Mouse (Mus musculus): ENCODE results near the gene Celf1.
"Not testable (repeated sequence)": the region's sequence is repeated elsewhere in the genome, so short reads cannot be mapped to it uniquely, and the experiment has no call there.

The Celf1 gene

GRCm38 (mm10) chr2:90941744-90942143 lies 1.6 kb downstream of the Celf1 start:
- no peak for DNase-seq (ENCODE audit: low spot score)

GRCm38 (mm10) chr2:90950149-90950548 lies 10.0 kb downstream of the Celf1 start:
- no peak for DNase-seq (ENCODE audit: low spot score)

GRCm38 (mm10) chr2:90950582-90951194 lies 10.5 kb downstream of the Celf1 start:
- peak; percentile 36 for DNase-seq (ENCODE audit: low spot score)

DNA sequence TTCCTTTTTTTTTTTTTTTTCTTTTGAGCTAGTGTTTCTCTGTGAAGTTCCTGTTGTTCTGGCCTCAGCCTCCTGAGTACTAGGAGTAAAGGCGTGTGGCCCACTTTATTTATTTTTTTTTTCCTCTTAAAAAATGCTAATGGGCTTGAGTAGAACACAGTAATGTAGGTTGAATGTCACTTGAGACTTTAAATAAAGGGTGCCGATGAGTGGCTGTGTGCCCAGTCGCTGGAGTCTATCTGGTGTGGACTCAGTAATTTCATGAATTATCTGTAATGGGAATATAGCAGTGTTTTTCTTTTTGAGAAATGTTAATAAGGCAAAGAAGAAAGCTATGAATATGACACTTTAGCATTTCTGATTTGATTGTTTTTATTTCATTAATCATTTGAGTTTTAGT lies 13.3 kb downstream of the Celf1 start:
- no peak for DNase-seq (ENCODE audit: low spot score)

DNA sequence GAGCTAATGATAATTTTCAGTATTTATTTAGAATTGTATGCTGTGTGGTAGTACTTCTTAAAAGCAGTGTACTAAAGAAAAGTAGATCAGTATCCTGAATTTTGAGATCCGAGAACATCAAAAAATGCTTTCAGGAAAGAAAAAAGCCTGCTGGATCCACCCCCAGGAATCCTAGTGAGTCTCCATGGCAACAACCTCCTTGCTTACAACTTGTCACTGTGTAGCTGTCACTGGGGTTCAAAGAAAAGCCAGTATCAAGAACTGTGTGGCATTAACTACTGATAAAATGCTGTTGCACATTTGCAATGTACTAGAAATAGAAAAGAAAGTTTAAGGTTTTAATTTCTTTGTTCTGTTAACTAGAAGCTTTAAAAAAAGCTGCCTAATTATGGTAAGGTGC lies 15.9 kb downstream of the Celf1 start:
- no peak for DNase-seq (ENCODE audit: low spot score)

DNA sequence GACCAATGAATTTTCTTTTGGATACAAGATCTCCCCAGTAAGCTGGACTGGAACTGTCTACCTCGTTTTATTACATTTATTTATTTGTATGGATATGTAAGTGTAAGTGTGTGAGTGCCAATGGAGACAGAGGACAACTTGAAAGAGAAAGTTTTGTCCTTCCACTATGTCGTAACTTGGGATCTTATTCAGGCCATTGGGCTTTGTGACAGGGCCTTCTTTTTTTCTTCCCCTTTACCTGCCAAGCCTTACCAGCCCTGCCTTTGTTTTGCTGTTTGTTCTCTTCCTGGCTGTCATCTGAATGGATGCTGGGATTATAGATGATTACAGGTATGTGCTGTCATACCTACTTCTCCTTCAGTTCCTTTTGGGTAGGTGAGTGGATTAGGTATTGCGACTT lies 18.7 kb downstream of the Celf1 start:
- DNase-seq (ENCODE audit: low spot score), result no peak

DNA sequence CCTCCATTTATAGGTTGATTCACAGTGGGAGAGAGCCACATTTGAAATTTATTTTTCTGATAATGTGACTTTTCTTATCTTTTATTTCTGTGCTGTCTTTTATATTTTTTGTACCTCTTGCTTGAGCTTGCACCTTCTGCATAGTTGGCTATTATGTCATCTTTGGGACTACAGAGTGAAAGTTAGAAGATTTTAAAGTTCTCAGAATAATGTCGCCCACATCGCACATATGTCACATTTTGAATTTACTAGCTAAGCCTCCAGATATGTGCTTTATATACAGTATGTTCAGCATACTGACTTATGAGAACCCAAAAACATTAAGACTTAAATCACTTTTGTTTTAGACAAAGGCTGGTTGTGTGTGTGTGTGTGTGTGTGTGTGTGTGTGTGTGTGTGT lies 19.8 kb downstream of the Celf1 start:
- DNase-seq (ENCODE audit: low spot score), result no peak

DNA sequence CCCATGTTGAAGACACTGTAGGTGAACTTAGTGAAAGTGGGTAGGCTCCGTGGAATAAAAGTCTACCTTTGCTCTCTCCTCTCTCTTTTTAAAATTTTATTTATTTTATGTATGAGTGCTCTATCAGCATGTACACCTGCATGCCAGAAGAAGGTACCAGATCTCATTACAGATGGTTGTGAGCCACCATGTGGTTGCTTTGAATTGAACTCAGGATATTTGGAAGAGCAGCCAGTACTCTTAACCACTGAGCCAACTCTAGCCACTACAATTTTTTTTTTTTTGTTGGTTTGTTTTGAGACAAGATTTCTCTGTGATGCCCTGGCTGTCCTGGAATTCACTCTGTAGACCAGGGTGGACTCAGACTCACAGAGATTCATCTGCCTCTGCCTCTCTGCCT lies 23.1 kb downstream of the Celf1 start:
- DNase-seq (ENCODE audit: low spot score), result no peak

- DNase-seq (ENCODE audit: low spot score), result peak; percentile 11
Observed at GRCm38 (mm10) chr2:90964811-90965465, 24.8 kb downstream of the Celf1 start.

- DNase-seq (ENCODE audit: low spot score), result no peak
Observed at GRCm38 (mm10) chr2:90965466-90966080, 25.4 kb downstream of the Celf1 start.

- DNase-seq (ENCODE audit: low spot score), result no peak
Observed at GRCm38 (mm10) chr2:90970606-90971005, 30.4 kb downstream of the Celf1 start.

DNA sequence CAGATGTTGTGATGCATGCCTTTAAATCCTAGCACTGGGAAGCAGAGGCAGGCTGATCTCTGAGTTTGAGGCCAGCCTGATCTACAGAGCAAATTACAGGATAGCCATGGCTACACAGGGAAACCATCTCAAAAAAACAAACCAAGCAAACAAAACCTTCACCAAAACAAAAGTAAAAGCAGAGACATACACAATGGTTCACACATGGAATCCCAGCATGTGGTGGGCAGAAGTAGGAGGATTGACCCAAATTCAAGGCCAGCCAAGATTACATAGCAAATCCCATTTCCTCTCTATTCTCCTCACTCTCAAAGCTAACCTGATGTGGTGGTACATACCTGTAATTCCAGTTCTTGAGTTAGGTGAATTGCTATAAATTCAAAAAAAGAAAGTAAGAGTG lies 33.9 kb downstream of the Celf1 start:
- DNase-seq (ENCODE audit: low spot score), result no peak

DNA sequence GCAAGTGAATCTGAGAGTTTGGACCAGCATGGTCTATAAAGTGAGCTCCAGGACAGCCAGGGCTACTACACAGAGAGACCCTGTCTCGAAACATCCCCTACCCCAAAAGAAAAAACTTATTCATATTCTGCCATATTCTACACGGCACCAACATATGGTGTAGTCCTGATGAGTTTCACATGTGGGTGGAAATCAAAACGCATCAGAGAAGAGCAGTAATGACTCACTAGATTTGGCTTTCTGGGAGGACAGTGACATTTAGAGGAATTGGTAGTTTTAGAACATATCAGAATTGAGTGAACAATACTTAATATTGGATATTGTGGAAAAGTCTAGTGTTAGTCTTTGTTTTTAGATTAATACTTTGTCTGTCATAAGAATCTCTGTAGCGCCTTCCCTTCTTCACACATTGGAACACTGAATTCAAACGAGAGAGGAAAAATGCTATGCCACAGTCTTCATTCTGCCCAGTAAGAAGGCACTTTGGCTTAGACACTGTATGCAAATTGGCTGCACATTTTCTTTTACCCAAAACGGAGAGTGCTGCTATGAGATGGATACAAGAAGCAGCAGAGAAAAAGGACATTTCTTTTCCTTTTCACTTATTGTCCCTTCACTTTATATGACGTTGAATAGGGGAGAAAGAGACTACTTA lies 35.1 kb downstream of the Celf1 start:
- no peak for DNase-seq (ENCODE audit: low spot score)

DNA sequence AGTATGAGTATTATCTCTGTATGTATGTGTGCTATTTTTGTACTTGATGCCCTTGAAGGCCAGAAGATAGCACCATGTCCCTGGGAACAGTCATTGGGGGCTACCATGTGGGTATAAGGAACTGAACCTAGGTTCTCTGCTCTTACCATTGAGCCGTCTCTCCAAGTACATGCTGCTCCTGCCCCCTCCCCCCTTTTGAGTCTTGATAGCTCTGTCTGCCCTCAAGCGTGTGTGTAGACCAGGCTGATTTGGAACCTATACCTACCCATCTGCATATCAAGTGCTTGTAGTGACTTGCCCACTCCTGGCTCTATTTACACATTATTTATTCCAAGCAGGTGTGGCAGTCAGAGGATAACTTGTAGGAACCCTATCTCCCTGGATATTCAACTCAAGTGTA lies 36.4 kb downstream of the Celf1 start:
- no peak for DNase-seq (ENCODE audit: low spot score)

GRCm38 (mm10) chr2:90977291-90977690 lies 37.1 kb downstream of the Celf1 start:
- DNase-seq (ENCODE audit: low spot score), result no peak

- DNase-seq (ENCODE audit: low spot score), result no peak
Observed at GRCm38 (mm10) chr2:90986055-90986454, 45.9 kb downstream of the Celf1 start.

DNA sequence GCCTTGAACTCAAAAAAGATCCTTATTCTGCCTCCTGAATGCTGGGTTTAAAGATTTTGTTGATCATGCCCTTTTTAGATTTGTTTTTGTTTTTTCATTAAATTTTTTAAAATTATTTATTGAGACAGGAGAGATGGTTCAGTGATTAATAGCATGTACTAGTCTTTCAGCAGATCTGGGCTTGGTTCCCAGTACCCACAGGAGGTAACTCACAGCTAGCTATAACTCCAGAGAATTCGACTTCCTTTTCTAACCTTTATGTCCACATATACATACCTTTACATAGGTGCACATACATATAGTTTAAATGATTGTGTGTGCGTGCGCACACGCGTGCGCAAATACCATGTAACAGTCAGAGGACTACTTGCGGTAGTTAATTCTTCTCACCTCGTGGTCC lies 68.4 kb downstream of the Celf1 start:
- DNase-seq (ENCODE audit: low spot score), result no peak

GRCm38 (mm10) chr2:91013881-91014280 lies 73.7 kb downstream of the Celf1 start:
- DNase-seq (ENCODE audit: low spot score), result no peak

DNA sequence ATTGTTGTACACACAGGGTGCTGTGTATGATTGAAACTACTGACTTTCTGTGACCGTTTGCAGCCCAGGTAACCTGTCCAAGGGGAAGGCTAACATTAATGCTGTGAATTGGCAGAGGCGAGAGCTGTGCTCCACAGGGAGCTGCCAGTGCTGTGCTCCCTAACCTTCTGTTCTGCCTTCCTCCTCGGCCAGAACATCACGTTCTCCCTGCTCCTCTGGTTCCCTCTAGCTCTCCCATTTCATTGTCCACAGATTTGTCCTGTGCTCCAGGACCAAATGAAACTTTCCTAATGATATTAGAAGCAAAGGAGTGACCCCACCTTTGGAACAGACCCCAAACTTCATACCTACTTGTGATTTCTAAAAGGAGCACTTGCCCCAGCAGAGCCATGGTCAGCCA lies 75.2 kb downstream of the Celf1 start:
- DNase-seq (ENCODE audit: low spot score), result no peak

GRCm38 (mm10) chr2:91018061-91018788 lies 78.0 kb downstream of the Celf1 start:
- DNase-seq (ENCODE audit: low spot score), result no peak

DNA sequence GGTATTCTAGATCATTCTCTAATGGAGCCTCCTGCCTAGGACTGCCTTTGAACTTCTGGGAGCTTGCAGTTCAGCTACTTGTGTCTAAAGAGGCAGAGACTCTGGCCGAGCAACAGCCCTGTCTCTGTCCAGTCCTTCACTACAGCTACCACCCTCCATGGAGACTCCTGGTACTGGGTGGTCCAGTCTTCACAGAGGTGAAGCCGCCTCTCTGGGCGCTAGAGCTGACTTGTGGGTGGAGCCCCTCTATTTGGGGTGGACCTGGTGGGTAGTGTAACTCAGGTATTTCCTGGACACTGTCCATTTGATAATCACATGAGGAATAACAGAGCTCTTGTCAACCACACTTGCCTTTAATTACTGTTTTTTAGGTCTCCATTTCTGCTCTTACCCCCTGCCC lies 79.7 kb downstream of the Celf1 start:
- no peak for DNase-seq (ENCODE audit: low spot score)

DNA sequence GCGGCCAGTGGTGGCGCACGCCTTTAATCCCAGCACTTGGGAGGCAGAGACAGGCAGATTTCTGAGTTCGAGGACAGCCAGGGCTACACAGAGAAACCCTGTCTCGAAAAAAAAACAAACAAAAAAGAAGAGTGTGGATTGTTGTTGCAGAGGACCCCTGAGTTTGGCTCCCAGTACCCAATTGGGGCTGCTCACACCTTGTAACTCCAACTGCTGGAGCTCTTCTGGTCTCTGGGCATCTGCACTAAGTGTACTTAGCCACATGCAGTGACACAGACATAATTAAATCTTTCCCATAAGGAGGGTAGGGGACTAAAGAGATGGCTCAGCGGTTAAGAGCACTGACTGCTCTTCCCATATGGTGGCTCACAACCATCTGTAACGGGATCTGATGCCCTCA lies 82.1 kb downstream of the Celf1 start:
- not testable (repeated sequence) for DNase-seq (ENCODE audit: low spot score)

DNA sequence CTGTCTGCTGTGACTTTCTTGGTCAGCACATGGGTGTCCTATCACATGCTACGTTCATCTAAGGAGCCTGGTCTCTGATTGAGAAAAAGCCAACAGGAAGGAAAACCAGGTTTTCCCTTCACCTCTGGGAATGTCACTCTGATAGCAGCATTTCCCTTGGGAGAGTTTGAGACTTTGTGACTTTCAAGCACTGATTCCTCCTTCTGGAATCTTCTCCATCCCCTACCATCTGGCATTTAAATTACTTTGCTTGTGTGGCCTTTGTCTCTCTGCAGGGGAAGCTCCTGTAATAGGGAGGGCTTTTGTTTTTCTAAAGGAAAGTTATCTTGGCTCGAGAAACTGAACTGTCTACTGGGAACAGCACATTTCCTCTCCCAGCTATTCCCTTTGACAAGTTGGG lies 82.9 kb downstream of the Celf1 start:
- DNase-seq (ENCODE audit: low spot score), result no peak
